Mouse (Mus musculus): ENCODE data around the gene Npas2.

DNA sequence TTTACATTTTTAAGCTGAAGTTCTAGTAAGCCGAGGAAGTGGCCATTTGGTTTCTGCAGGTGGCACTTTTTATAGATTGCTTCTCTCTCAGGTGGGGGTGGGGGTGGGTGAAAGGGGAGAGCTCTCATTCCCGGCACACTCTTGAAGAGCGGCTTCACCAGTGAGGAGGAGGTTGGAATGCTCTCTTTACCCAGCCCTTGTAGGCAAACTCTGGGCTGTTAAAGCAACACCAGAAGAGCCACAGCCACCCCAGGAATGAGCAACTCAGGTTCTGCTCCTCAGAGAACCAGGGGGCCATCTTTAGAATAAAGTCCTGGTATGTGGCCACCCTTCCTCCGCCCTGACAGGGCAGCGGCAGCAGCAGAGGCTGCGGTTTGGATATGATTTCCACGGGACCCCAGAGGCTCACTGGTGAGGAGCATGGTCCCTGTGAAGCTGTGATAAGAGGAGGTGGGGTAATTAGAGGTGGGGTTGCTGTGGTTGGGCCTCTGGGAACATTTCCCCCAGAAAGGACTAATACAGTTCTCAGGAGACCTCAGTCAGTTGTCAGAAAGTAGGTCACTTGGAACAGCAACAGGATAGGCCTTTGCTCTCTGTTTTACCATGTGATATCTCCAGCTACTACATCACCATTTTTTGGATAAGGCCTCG, 199.8 kb downstream of the Npas2 start:
- TF ChIP-seq CTCF (IDR thresholded peaks at IDR 0.05; ENCODE audit: borderline replicate concordance, insufficient read depth, low read length) = no peak
- no peak for TF ChIP-seq POLR2A (IDR thresholded peaks at IDR 0.05; ENCODE audit: low read depth, low read length)
